Mouse (Mus musculus) adrenal gland, adult 8-10 months (tissue): ENCODE results near the gene Mpped1. TPM values are rescaled to one million over a fixed set of nuclear protein-coding genes. Genes with fewer than 3 reads are reported as not detected.
A peak's percentile ranks its signal among the peaks of the same experiment; 100 is the strongest.

Experiments
- DNase-seq: peaks from one replicate; pipeline ENCODE4 v3.0.0; 2022
- total RNA-seq, 4 experiments: library from RNA; stranded (reverse); gene quantifications; 2 replicates each; pipeline ENCODE4 v1.2.4; 2022

Mpped1 gene
- total RNA-seq, 4 experiments from 2014 or later: 0.17 to 0.40 TPM; not detected in 2

DNA sequence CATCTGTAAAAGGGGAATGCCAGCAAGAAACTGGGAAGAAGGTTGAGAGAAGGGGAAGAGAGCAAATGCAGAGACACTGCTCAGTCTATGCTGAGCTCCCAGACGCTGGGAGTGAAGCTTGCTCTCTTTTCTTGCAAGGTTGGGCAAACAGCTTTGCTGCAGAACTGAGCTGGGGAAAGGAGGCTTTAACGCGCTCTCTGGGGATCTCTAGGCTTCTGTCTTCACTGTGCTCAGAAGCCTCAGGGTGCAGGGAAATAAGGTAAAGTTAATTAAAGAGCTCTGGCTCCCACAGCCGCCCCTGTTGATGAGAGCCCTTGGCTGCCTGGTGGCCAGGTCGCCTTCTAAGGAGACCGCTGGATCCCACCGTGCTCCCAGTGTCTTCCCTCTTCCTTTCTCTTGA is 17.7 kb downstream of the Mpped1 start:
- DNase-seq: no peak

GRCm38 (mm10) chr15:83798964-83799363 is 19.7 kb downstream of the Mpped1 start:
- DNase-seq: no peak

GRCm38 (mm10) chr15:83801011-83801410 is 21.7 kb downstream of the Mpped1 start:
- DNase-seq: no peak

- no peak for DNase-seq
Observed at GRCm38 (mm10) chr15:83814106-83814505, 34.8 kb downstream of the Mpped1 start.

- DNase-seq: no peak
Observed at GRCm38 (mm10) chr15:83828011-83828410, 48.7 kb downstream of the Mpped1 start.

- DNase-seq: no peak
Observed at GRCm38 (mm10) chr15:83829226-83829625, 50.0 kb downstream of the Mpped1 start.

DNA sequence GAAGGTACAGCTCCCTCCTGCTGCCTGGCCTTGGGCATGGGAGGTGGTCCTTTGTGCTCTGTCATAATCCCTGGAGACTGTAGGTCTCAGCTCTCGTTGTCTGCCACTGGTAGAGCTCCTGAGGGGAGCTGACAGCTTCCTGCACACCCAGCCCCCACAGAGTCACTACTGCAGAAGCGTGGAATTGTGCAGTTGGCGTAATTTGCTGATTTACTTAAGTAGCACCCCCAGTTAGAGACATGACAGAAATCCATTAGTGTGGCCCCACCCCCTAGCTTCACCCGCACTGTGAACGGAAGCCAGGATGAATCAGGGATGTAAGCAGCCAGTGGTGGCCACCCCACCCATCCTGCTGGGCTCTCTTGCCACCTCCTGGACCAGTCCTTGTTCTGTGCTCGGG is 53.0 kb downstream of the Mpped1 start:
- no peak for DNase-seq

GRCm38 (mm10) chr15:83840950-83841719 is 61.9 kb downstream of the Mpped1 start:
- DNase-seq: no peak

DNA sequence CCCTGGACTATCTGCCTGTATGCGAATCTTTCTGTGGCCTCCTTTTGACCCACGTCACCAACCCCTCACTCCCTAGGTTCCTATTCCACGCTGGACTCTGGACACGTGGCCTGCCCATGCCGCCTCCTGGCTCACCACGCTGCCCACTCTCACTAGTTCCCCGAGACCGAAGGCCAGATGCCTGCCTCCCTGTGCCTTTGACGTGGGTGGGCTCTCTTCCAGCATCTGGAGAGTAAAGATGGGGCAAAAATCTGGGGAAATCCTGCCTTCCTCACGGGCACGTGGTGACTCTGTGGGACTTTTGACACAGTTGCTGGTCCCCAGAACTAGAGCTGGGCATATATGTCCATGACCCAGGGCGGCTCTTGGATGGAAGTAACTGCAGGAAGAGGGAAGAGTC is 63.2 kb downstream of the Mpped1 start:
- no peak for DNase-seq

GRCm38 (mm10) chr15:83842915-83843789 is 63.9 kb downstream of the Mpped1 start:
- DNase-seq: no peak

DNA sequence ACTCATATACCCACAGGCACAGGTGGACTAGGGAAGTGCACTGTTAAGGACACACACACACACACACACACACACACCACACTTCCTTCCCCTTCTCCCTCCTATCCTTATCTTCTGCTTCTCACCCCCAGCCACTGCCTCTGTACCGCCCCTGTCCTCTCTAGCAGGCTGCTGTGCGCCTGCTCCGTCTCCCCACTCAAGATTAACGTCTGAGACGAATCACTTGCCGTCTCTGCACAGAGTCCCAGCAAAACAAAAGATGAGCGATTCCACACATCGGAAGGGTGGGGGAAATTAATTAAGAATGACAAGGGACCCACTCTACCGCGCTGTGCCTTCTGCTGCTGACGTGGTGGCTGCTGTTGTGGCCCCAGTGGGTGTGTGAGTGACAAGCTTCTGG is 66.5 kb downstream of the Mpped1 start:
- DNase-seq: no peak

DNA sequence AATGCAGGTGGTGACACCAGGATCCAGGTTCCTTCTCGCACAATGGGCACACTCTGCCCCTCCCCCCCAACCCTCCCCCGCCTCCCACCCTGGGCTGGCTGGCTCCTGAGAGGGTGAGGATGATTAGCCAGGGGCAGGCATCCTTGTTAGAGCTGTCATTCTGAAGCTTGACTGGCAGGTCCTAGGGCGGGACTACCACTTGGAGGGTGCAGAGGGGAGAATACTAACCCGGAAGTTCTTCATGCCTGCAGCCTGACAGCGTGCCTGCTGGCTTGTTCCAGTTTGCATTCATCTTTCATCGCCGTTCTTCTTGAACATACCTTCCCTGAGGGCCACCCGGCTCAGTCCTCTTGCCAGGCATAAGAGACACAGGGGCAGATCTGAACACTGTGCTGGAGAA is 67.3 kb downstream of the Mpped1 start:
- DNase-seq: no peak

DNA sequence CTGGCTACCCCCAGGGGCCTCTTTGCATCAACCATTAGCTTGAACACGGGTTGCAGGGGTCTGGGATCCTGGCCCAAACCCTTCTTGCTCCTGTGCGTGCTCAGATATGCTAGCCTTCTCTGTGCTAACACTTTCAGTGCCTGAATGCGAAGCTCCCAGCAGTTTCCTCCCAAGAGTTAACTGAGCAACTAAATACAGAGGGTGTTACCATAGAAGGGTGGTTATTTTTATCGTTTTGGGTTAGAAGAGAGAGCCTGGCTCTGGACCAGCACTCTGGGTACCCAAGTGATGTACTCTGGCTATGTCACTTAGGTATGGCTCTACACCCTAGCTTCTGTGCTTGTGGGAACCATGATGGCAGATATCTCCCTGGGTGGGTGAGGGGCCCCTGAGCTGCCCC is 68.2 kb downstream of the Mpped1 start:
- DNase-seq: no peak

- no peak for DNase-seq
Observed at GRCm38 (mm10) chr15:83848193-83848592, 68.9 kb downstream of the Mpped1 start.

DNA sequence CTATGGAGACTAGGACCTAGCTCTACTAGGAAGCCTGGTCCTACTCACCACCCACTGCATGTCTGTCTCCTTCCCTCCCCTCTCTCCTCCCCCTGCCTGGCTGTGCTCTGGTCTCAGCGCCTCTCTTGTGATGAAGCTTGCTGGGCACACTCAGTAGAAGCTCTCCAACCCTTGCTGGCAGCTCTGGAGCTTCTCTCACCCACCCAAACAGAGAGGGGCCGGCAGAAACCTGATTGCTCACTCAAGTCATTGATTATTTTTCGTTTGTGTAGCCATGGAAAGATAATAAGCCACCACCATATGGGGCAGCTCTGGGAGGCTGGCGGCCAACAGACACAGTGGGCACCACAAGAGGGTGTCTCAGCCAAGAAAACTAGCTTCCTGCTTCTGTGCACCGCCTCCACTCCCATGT is 74.1 kb downstream of the Mpped1 start:
- no peak for DNase-seq

- DNase-seq: peak; percentile 13
Observed at GRCm38 (mm10) chr15:83857129-83857528, 77.9 kb downstream of the Mpped1 start.

DNA sequence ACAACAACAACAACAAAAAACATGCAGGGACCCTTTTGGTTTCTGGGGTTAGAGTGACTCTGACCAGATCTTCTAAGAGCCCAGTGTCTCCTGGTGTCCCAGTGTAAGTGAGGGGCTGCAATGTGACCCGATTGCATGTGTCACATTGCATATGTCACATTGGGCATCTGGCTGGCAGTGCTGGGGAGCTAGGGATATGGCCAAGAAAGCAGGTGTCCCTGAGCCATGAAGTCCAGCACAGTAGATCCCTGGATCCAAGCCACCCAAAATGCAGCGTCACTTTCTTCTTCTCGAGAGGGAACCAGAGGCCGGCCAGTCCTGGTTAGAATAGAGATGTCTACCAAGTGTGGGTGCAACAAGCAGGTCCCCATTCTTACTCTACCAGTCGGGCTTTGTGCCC is 86.4 kb downstream of the Mpped1 start:
- DNase-seq: no peak

DNA sequence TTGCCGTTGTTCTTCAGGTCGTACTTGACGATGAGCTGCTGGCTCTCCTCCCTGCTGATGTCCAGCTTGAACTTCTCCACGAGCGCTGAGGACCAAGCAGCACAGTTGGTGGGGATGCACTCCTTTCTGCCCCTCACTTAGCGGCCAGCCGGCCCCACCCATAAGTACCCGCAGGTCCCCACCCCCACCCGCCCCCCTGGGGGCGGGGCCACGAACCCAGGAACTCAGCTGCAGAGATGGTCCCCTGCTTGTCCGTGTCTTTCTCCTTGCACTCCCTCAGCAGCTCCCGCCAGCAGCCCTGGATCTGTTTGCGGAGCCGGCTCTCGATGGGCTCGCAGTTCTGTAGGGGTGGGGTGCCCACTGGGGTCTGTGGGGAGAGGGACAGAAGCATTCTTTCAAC is 91.7 kb downstream of the Mpped1 start:
- DNase-seq: no peak

- no peak for DNase-seq
Observed at GRCm38 (mm10) chr15:83877155-83877866, 98.0 kb downstream of the Mpped1 start.

- no peak for DNase-seq
Observed at GRCm38 (mm10) chr15:83877898-83878297, 98.6 kb downstream of the Mpped1 start.

GRCm38 (mm10) chr15:83879845-83880244 is 100.6 kb downstream of the Mpped1 start:
- no peak for DNase-seq

GRCm38 (mm10) chr15:83883821-83884220 is 104.6 kb downstream of the Mpped1 start:
- no peak for DNase-seq

- DNase-seq: no peak
Observed at GRCm38 (mm10) chr15:83884291-83884690, 105.0 kb downstream of the Mpped1 start.
